Mouse (Mus musculus): ENCODE data around the gene Dnaja3.

- TF ChIP-seq CTCF (IDR thresholded peaks at IDR 0.05; ENCODE audit: low read depth) (no peak), EP300 (IDR thresholded peaks at IDR 0.05; ENCODE audit: low read depth) (0 out of 2 replicates have a peak, but pooled peaks have one; percentile 11)
Observed at GRCm38 (mm10) chr16:4702646-4703045, 62.9 kb downstream of the Dnaja3 start.
